Mouse (Mus musculus) forebrain, embryonic 13.5 days (tissue): ENCODE results near the gene Tmem74b. TPM values are rescaled to one million over a fixed set of nuclear protein-coding genes. Genes with fewer than 3 reads are reported as not detected.

Experiments
- ATAC-seq: fragments of 200-750 bp; cut with Nextera tagmentation; 2 replicates; pipeline ENCODE4 v1.8.0; 2017
- H3K27ac ChIP-seq: fragments of 300-500 bp; sonication (generic); 2 replicates; pipeline ENCODE4 v1.5.1; 2015; ENCODE audit warnings: inconsistent platforms, mild to moderate bottlenecking, moderate library complexity
- H3K27me3 ChIP-seq: fragments of 300-500 bp; sonication (generic); 2 replicates; pipeline ENCODE4 v1.6.1; 2015; ENCODE audit warnings: mild to moderate bottlenecking, inconsistent platforms
- H3K36me3 ChIP-seq: fragments of 300-500 bp; sonication (generic); 2 replicates; pipeline ENCODE4 v1.6.1; 2015; ENCODE audit warnings: mild to moderate bottlenecking, inconsistent platforms; ENCODE audit not compliant: poor library complexity, severe bottlenecking
- H3K4me1 ChIP-seq: fragments of 300-500 bp; sonication (generic); 2 replicates; pipeline ENCODE4 v1.6.1; 2015; ENCODE audit warnings: inconsistent platforms
- H3K4me2 ChIP-seq: fragments of 300-500 bp; sonication (generic); 2 replicates; pipeline ENCODE4 v1.6.1; 2015; ENCODE audit warnings: inconsistent platforms, mild to moderate bottlenecking, moderate library complexity
- H3K4me3 ChIP-seq: fragments of 300-500 bp; sonication (generic); 2 replicates; pipeline ENCODE4 v1.5.1; 2015; ENCODE audit warnings: mild to moderate bottlenecking, inconsistent platforms
- H3K9ac ChIP-seq: fragments of 300-500 bp; sonication (generic); 2 replicates; pipeline ENCODE4 v1.6.1; 2015; ENCODE audit warnings: mild to moderate bottlenecking, inconsistent platforms
- H3K9me3 ChIP-seq: fragments of 300-500 bp; sonication (generic); replicated peaks from 2 replicates; pipeline ENCODE4 v1.6.1; 2016; ENCODE audit warnings: inconsistent platforms
- WGBS: fragments of 180-500 bp; shearing (Covaris S2); methylation state at CpG from one replicate; pipeline ENCODE4 v1.1.7; 2015; 5-methylcytosine and 5-hydroxymethylcytosine counted together
- polyA plus RNA-seq: library from polyadenylated mRNA; unstranded; fragments of >200 nt; fragmentation: Nextera tagmentation; extraction: Ambion mirVana; gene quantifications from 2 replicates; pipeline ENCODE4 v1.2.1, GENCODE M21; 2015

Gene Tmem74b
- polyA plus RNA-seq, 1 experiment from 2014 or later = 13.3 TPM

DNA sequence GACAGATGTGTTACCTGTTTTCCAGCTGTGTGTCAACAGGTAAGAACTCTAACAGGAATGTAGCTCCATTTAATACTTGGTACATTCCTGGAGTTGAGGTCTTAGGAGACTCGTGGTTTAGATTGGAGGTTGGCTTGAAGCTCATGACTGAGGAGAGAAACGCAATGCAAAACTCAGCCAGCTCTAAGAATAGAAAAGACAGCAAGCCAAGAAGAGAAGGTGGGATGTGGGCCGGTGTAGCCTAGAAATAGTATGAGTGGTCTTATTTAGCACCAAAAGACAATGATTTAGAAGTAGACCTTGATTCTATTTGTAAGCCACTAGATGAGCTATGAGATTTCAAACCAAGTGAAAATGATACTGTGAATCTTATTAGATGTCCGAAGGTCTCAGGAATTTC lies 13.7 kb downstream of the Tmem74b start:
- H3K36me3 ChIP-seq = peaks cover 61% of the 10 kb centered on the region
- no peak overlapping the region for H3K4me2 ChIP-seq
- H3K4me3 ChIP-seq = no peak overlapping the region
- no peak for ATAC-seq
- H3K4me1 ChIP-seq = no peaks in the 10 kb centered on the region
- no peak overlapping the region for H3K27ac ChIP-seq
- no peaks in the 10 kb centered on the region for H3K9me3 ChIP-seq
- 94% methylated on average over 4 of the region's 4 CpGs for WGBS
- no peaks in the 10 kb centered on the region for H3K27me3 ChIP-seq
- no peak overlapping the region for H3K9ac ChIP-seq

DNA sequence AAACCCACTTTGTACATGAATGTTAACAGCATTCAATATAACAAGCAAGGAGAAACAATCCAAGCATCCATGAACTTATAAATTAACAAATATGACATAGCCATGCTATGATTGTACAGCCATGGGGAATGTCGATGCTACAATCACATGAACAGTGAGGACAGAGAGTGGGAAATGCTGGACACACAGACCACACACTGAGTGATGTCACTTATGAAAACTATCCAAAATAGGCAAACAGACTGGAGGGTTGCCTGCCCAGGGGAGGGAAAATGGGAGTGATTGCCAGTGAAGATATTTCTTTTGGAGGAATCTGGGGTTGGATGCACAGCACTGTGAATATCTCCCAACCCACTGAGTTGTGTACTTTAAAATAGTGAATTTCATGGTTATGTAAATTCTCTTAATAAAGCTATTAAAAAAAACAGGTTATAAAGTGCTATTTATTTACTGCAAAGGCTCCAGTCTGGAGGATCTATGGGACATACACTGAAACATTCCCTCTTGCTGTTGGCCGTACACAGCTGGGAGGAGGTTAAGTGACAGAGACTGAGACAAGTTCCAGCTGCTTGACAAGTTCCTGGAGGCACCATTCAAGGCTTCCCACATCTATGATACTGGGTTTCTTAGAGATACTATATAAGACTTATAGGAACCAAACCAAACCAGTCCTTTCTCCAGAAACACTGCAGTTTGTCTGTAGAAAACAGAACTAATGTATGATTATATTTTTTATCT lies 14.7 kb downstream of the Tmem74b start:
- Histone ChIP-seq H3K36me3 (peaks cover 65% of the 10 kb centered on the region), H3K4me3 (no peak overlapping the region), H3K9ac (no peak overlapping the region), H3K9me3 (no peaks in the 10 kb centered on the region), H3K4me1 (no peaks in the 10 kb centered on the region), H3K27ac (no peak overlapping the region), H3K4me2 (no peak overlapping the region), H3K27me3 (no peaks in the 10 kb centered on the region)
- no peak for ATAC-seq
- 94% methylated on average over 2 of the region's 2 CpGs for WGBS

DNA sequence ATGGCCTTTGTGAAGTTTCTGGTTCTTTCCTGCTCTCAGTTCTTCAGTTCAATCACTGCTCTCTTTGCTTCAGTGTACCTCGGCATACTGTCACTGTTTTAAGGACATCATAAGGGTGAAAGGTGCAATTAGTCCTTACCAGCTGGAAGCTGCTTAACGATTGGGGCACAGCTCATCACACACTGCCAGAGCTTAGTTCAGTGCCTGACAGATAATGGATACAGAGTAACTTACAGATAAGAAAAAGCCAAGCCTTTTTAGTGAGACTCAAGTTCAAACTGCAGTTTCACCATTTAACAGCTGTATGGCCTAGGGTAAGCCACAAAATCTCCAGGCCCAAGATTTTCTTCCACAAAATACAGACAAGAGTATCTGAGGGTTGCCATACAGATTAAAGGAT lies 22.3 kb downstream of the Tmem74b start:
- H3K27ac ChIP-seq = no peak overlapping the region
- WGBS = 89% methylated on average over 2 of the region's 2 CpGs
- no peak overlapping the region for H3K9ac ChIP-seq
- peaks cover 88% of the 10 kb centered on the region for H3K36me3 ChIP-seq
- no peaks in the 10 kb centered on the region for H3K27me3 ChIP-seq
- H3K4me2 ChIP-seq = no peak overlapping the region
- H3K9me3 ChIP-seq = 0 out of 2 replicates have a peak, but pooled peaks cover 6% of the 10 kb centered on the region
- H3K4me3 ChIP-seq = no peak overlapping the region
- no peaks in the 10 kb centered on the region for H3K4me1 ChIP-seq
- no peak for ATAC-seq

DNA sequence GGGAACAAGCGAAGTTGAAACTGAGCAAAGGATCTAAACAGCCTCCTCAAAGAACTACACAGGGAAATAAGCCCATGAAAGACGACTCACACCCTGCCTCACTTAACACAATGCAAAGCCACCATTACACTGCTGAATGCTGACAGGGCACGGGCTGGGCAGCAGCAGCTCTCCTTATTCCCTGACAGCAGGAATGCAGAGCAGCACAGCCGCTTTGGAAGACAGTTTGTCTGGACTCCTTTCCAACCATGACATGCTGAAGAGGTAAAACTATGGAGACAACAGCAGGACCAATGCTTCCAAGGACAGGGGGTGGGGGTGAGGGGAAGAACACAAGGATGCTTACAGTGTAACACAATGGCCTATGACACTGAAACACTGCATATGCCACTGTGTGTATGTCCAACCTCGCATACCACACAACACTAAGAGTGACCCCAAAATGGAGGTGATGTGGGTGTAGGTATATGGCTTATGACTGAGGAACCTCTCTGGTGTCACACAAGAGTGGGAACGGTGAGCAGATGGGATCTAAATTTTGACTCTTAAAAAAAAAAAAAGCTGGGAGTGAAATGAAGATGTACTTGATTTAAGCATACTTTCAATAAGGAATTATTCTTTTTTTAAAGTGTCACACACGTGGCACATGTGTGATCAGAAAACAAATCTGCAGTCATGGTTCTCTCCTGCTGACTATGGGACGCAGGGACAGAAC lies 31.5 kb downstream of the Tmem74b start:
- Histone ChIP-seq H3K4me2 (no peak overlapping the region), H3K27me3 (no peaks in the 10 kb centered on the region)
- no peak for ATAC-seq

DNA sequence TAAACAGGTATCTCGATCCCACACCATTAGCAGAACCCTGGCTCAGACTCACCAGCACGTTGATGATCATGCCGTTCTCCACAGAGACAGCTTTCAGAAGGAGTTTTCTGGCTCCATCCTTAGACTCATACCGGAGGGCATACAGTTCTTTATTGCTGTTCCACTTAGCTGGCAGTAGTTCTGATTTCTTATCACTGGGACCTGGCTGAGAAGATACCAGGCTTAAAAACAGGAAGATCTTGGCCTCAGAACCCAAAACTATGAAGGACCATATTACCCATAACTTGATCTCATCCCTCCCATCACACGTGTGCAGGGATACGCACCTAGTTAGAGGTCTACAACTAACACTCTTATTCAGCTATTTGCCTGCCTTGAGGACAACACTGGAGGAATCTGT lies 33.6 kb downstream of the Tmem74b start:
- H3K4me3 ChIP-seq = no peak overlapping the region

More for the DNA sequence above, 31.5 kb downstream of the Tmem74b start:
- no peak overlapping the region for H3K4me3 ChIP-seq
- 86% methylated on average over 8 of the region's 8 CpGs for WGBS
- no peak overlapping the region for H3K27ac ChIP-seq
- no peaks in the 10 kb centered on the region for H3K9me3 ChIP-seq
- peaks cover 52% of the 10 kb centered on the region for H3K36me3 ChIP-seq
- no peak overlapping the region for H3K9ac ChIP-seq
- H3K4me1 ChIP-seq = no peaks in the 10 kb centered on the region

DNA sequence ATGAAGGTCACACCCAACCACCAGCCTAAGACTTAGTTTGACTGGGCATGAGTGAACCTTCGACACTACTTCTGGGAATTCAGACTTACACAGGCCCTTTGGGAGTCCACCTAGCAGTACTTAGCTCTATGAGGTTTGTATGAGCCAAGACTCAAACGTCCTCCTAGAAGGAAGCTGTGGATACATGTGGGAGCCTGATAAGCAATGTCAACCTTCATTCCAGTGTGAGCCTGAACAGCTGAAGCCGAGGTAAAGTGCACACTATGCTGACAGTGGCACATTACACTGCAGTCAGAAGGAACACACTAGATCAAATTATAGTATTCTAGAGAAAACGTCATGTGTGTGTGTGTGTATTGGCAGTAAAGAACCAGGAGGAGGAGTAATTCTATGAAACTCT lies 36.7 kb downstream of the Tmem74b start:
- Histone ChIP-seq H3K27me3 (no peaks in the 10 kb centered on the region), H3K4me1 (peaks cover 25% of the 10 kb centered on the region), H3K9me3 (no peaks in the 10 kb centered on the region), H3K27ac (no peak overlapping the region), H3K36me3 (peaks cover 18% of the 10 kb centered on the region), H3K4me3 (no peak overlapping the region), H3K4me2 (no peak overlapping the region), H3K9ac (no peak overlapping the region)
- 86% methylated on average over 4 of the region's 4 CpGs for WGBS
- no peak for ATAC-seq

More for the DNA sequence above, 33.6 kb downstream of the Tmem74b start:
- Histone ChIP-seq H3K27me3 (no peaks in the 10 kb centered on the region), H3K4me2 (no peak overlapping the region), H3K27ac (no peak overlapping the region), H3K36me3 (peaks cover 31% of the 10 kb centered on the region), H3K9ac (no peak overlapping the region), H3K4me1 (peaks cover 15% of the 10 kb centered on the region), H3K9me3 (no peaks in the 10 kb centered on the region)
- ATAC-seq = no peak
- WGBS = 94% methylated on average over 6 of the region's 6 CpGs

DNA sequence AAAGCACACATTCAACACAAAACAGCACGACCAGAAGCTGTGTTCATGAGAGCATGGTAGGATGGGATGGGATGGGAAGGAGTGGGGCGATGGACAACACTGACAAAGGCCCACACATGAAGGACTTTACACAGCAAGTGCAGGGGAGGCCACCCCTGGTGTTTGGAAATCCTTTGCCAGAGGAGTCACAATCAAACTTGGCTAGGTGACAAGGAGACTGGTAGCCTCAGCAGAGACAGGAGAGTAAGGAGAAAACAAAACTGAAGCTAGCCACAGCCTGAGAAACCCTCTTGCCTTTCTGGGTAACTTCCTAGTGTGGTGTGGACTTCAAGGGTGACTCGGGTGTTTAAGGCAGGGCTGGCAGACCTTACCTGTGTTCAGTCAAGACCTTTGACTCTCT lies 37.3 kb downstream of the Tmem74b start:
- H3K9ac ChIP-seq = no peak overlapping the region
- H3K4me2 ChIP-seq = peak overlapping the region; percentile 88; the same call in 1 of the 2 replicates
- H3K9me3 ChIP-seq = no peaks in the 10 kb centered on the region
- WGBS = 88% methylated on average over 3 of the region's 3 CpGs
- no peak overlapping the region for H3K27ac ChIP-seq
- ATAC-seq = no peak
- no peak overlapping the region for H3K4me3 ChIP-seq
- H3K36me3 ChIP-seq = peaks cover 12% of the 10 kb centered on the region
- 0 out of 2 replicates have a peak, but pooled peaks cover 5% of the 10 kb centered on the region for H3K27me3 ChIP-seq
- peaks cover 25% of the 10 kb centered on the region for H3K4me1 ChIP-seq

DNA sequence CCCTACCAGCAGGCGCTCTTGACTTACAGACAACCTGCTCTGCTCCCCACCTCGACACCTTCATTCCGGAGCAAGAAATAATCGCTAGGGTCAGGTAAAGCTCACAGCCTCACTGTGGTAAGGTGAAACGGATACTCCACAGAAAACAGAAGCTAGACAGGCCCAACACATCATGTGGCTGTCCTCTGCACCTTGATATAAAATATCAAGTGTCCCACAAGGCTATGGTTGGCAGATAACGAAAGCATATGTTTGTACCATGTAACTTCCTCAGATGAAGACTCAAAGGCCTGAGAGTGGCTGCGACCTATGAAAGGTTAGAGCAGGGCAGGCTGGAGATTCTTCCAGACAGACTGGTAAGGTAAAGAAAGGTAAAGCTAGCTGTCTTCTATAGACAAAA lies 37.7 kb downstream of the Tmem74b start:
- Histone ChIP-seq H3K27ac (no peak overlapping the region), H3K36me3 (peaks cover 8% of the 10 kb centered on the region), H3K4me3 (0 out of 2 replicates have a peak overlapping the region, but pooled peaks have one; percentile 95), H3K9me3 (no peaks in the 10 kb centered on the region), H3K9ac (no peak overlapping the region), H3K27me3 (0 out of 2 replicates have a peak, but pooled peaks cover 5% of the 10 kb centered on the region), H3K4me1 (peaks cover 25% of the 10 kb centered on the region), H3K4me2 (peak overlapping the region; percentile 88)
- 87% methylated on average over 7 of the region's 7 CpGs for WGBS
- ATAC-seq = no peak

DNA sequence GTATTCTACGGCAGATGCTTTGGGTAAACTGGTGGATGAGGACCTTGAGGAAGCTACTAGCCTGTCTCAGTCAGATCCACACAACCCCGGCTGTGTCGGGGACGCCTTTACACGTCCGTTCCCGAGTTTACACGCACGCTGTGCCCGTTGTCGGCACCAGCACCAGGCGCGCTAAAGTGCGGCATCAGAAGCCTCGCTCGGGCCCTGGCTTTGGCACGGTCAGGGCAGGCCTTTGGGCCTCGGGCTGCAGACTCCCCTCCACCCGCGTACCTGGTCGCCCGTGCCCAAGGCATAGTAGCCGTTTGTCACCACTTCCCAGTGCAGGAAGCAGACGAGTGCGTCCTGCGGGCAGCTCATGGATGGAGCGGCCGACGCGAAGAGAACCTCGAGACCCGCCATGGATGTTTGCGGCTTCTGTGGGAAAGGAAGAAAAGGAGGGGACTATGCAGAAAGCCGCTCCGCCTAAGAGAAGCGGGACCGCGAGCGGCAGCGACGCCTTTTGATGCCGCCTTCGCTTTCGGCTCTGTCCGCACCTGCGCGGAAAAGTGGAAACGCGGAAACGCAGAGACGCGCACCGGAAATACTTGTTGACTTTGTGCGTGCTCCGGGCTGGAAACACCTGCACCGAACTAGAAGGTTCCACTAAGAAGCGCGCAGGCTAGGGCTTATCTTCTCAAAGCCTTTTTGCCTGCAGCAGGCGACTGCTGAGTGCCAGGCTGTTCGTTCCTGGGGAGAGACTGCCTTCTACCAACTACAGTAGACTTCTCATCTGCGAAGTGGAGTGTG lies 39.1 kb downstream of the Tmem74b start:
- ATAC-seq = peak; percentile 96
- H3K9me3 ChIP-seq = no peaks in the 10 kb centered on the region
- H3K4me1 ChIP-seq = peaks cover 25% of the 10 kb centered on the region
- H3K36me3 ChIP-seq = no peaks in the 10 kb centered on the region
- H3K4me2 ChIP-seq = peak overlapping the region; percentile 88
- peak overlapping the region; percentile 81 for H3K27ac ChIP-seq
- 0 out of 2 replicates have a peak, but pooled peaks cover 5% of the 10 kb centered on the region for H3K27me3 ChIP-seq
- under 1% methylated on average over 61 of the region's 61 CpGs for WGBS
- H3K9ac ChIP-seq = peak overlapping the region; percentile 88
- H3K4me3 ChIP-seq = peak overlapping the region; percentile 95

DNA sequence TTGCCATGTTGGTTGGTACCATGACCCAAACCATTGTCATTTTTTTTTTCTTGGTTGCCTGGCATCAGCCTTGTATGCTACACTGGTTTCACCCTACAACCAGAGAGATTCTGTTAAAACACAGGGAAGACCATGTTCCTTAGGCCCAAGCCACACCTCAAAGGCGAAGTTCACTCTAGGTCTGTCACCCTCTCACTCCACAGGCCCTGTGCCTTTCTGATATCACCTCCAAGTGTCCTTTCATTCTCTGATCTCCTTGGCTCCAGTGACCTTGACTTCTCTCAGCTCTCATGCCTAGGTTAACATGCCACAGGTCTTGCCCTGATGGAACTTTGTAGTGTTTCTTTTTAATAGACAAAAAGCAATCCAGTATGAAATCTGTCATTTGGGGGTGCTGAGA lies 40.3 kb downstream of the Tmem74b start:
- 0 out of 2 replicates have a peak, but pooled peaks cover 6% of the 10 kb centered on the region for H3K27me3 ChIP-seq
- H3K4me3 ChIP-seq = no peak overlapping the region
- H3K9ac ChIP-seq = no peak overlapping the region
- H3K4me1 ChIP-seq = peaks cover 25% of the 10 kb centered on the region
- no peak overlapping the region for H3K4me2 ChIP-seq
- 94% methylated on average over 1 of the region's 1 CpGs for WGBS
- H3K27ac ChIP-seq = no peak overlapping the region
- no peaks in the 10 kb centered on the region for H3K36me3 ChIP-seq
- H3K9me3 ChIP-seq = no peaks in the 10 kb centered on the region
- ATAC-seq = no peak

DNA sequence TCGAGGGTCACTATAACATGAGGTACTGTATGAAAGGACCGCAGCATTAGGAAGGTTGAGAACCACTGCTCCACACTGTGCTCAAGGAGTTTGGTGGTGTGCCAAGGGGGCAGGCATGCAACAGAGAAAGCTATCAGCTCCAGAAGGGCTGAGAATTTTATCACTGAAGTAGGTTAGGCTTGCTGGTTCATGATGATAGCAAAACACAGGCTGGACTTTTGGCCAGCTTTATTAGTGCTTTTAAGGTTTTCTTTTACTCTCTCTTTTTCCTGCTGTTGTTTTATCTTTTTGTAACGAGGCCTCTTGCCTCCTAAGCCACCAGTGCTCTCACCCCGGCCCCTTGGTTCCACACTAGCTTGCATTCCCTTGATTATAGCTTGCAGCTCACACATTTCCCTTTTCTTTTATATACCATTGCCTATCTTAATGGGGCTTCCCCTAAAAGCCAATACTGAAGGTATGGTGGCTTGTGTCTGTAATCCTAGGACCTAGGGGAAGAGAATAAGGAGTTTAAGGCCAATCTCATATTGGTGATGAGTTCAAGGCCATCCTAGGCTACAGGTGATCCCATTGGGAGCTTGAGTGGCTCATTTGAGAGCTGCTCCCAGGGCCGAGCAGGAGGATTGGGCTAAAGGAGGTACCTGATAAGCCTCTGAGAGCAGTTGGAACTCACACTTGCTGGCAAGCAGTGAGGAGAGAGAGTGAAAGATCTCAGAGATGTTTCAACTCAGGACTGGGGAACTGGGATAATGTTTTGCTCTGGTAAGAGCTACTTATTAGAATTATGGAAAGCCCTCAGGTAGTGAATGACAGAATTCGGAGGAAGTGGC lies 41.3 kb downstream of the Tmem74b start:
- Histone ChIP-seq H3K36me3 (no peaks in the 10 kb centered on the region), H3K9ac (no peak overlapping the region), H3K4me2 (no peak overlapping the region), H3K27me3 (peaks cover 13% of the 10 kb centered on the region; the same call in 1 of the 2 replicates), H3K4me1 (peaks cover 25% of the 10 kb centered on the region), H3K27ac (no peak overlapping the region), H3K4me3 (no peak overlapping the region), H3K9me3 (no peaks in the 10 kb centered on the region)
- WGBS = 69% methylated on average over 6 of the region's 6 CpGs
- ATAC-seq = no peak
